Mouse (Mus musculus) CH12.LX (cell line): ENCODE data around the gene Chst5. TPM values are rescaled to one million over a fixed set of nuclear protein-coding genes. Genes with fewer than 3 reads are reported as not detected.
A peak's percentile ranks its signal among the peaks of the same experiment; 100 is the strongest.

Experiments used
- DNase-seq: peaks from one replicate; pipeline ENCODE4 v3.0.0-alpha.2; 2013; ENCODE audit errors: extremely low read depth
- H3K27ac ChIP-seq: 2 replicates; pipeline ENCODE4 v1.5.1; 2012; ENCODE audit warnings: low read depth, mild to moderate bottlenecking, control low read depth, moderate library complexity; ENCODE audit not compliant: insufficient read depth
- H3K27me3 ChIP-seq: replicated peaks from 2 replicates; pipeline ENCODE3; 2012; ENCODE audit warnings: inconsistent platforms
- H3K36me3 ChIP-seq, 2 experiments: replicated peaks in 1 of 2; 2 replicates each; pipeline versions ENCODE3 to v1.6.1; 2012; ENCODE audit warnings: inconsistent platforms in 1 of 2, low read length in 1 of 2, mild to moderate bottlenecking in 1 of 2, mixed read lengths in 1 of 2, moderate library complexity in 1 of 2; ENCODE audit not compliant: control insufficient read depth in 1 of 2, insufficient read depth in 1 of 2
- H3K4me1 ChIP-seq, 2 experiments: 2 replicates each; pipeline ENCODE4 v1.6.1; 2012; ENCODE audit warnings: inconsistent platforms in 1 of 2, moderate library complexity in 1 of 2; ENCODE audit not compliant: insufficient read depth in 2 of 2, control insufficient read depth in 1 of 2
- H3K4me2 ChIP-seq: 2 replicates; pipeline ENCODE4 v1.6.1; 2012; ENCODE audit warnings: low read depth, mild to moderate bottlenecking, control low read depth; ENCODE audit not compliant: poor library complexity, insufficient read depth, severe bottlenecking
- H3K4me3 ChIP-seq, 3 experiments: fragments of 150-350 bp in 1 of 3; sonication (generic) in 1 of 3; replicated peaks in 1 of 3; 2 replicates each; pipeline versions ENCODE3 to v1.5.1; 2011 to 2012; ENCODE audit warnings: low read depth in 2 of 3, low read length in 2 of 3, mild to moderate bottlenecking in 2 of 3, moderate library complexity in 2 of 3, control low read depth in 1 of 3, improper control_type of control experiment in 1 of 3, inconsistent platforms in 1 of 3, mixed read lengths in 1 of 3; ENCODE audit not compliant: poor library complexity in 1 of 3
- H3K79me2 ChIP-seq: replicated peaks from 2 replicates; pipeline ENCODE4 v1.6.1; 2012; ENCODE audit warnings: mild to moderate bottlenecking, moderate library complexity; ENCODE audit not compliant: control insufficient read depth, poor library complexity, insufficient read depth, severe bottlenecking; ENCODE audit errors: extremely low read depth
- H3K9ac ChIP-seq: 2 replicates; pipeline ENCODE4 v1.6.1; 2012; ENCODE audit warnings: low read depth, mild to moderate bottlenecking, control low read depth, moderate library complexity; ENCODE audit not compliant: insufficient read depth
- H3K9me3 ChIP-seq: replicated peaks from 2 replicates; pipeline ENCODE3; 2012; ENCODE audit warnings: low read length, inconsistent platforms, mixed read lengths
- CHD1 ChIP-seq: IDR thresholded peaks from 2 replicates; pipeline ENCODE4 v1.6.1; 2012; ENCODE audit warnings: low read depth, low read length, improper control_type of control experiment, inconsistent platforms
- CTCF ChIP-seq, 2 experiments: IDR thresholded peaks in 1 of 2; conservative IDR thresholded peaks in 1 of 2; 2 replicates each; pipeline ENCODE4 v1.5.1; 2011 to 2012; ENCODE audit warnings: low read depth in 2 of 2, low read length in 2 of 2, improper control_type of control experiment in 1 of 2, inconsistent platforms in 1 of 2, mild to moderate bottlenecking in 1 of 2, moderate library complexity in 1 of 2
- ELF1 ChIP-seq: IDR thresholded peaks from 2 replicates; pipeline ENCODE4 v1.6.1; 2014; ENCODE audit warnings: low read depth, mild to moderate bottlenecking, inconsistent platforms, low read length, improper control_type of control experiment
- EP300 ChIP-seq: IDR thresholded peaks from 2 replicates; pipeline ENCODE4 v1.6.1; 2011; ENCODE audit warnings: low read length, improper control_type of control experiment
- JUN ChIP-seq: IDR thresholded peaks from 2 replicates; pipeline ENCODE4 v1.6.1; 2011; ENCODE audit warnings: low read depth, mild to moderate bottlenecking, low read length, improper control_type of control experiment, moderate library complexity; ENCODE audit not compliant: insufficient read depth
- JUND ChIP-seq: conservative IDR thresholded peaks from 2 replicates; pipeline ENCODE4 v1.6.1; 2011; ENCODE audit warnings: low read depth, low read length, improper control_type of control experiment
- KAT2A ChIP-seq: IDR thresholded peaks from 2 replicates; pipeline ENCODE4 v1.6.1; 2012; ENCODE audit warnings: low read length, improper control_type of control experiment, inconsistent platforms; ENCODE audit not compliant: insufficient replicate concordance
- MAFK ChIP-seq: IDR thresholded peaks from 2 replicates; pipeline ENCODE4 v1.6.1; 2011; ENCODE audit warnings: low read length, improper control_type of control experiment; ENCODE audit not compliant: insufficient replicate concordance
- MAX ChIP-seq: IDR thresholded peaks from 2 replicates; pipeline ENCODE4 v1.6.1; 2011; ENCODE audit warnings: low read length, improper control_type of control experiment
- MEF2A ChIP-seq: IDR thresholded peaks from 2 replicates; pipeline ENCODE4 v1.6.1; 2014; ENCODE audit warnings: low read depth, mild to moderate bottlenecking, inconsistent platforms, low read length, improper control_type of control experiment, borderline replicate concordance
- MXI1 ChIP-seq: IDR thresholded peaks from 2 replicates; pipeline ENCODE4 v1.6.1; 2011; ENCODE audit warnings: mild to moderate bottlenecking, low read depth, low read length, improper control_type of control experiment
- MYC ChIP-seq: IDR thresholded peaks from 2 replicates; pipeline ENCODE4 v1.6.1; 2011; ENCODE audit warnings: low read depth, mild to moderate bottlenecking, improper control_type of control experiment, low read length
- NELFE ChIP-seq: IDR thresholded peaks from 2 replicates; pipeline ENCODE4 v1.6.1; 2011; ENCODE audit warnings: low read depth, low read length, improper control_type of control experiment
- NRF1 ChIP-seq: IDR thresholded peaks from 2 replicates; pipeline ENCODE4 v1.6.1; 2014; ENCODE audit warnings: low read depth, mild to moderate bottlenecking, inconsistent platforms, low read length, improper control_type of control experiment, moderate library complexity
- POLR2A ChIP-seq: IDR thresholded peaks from 2 replicates; pipeline ENCODE4 v1.6.1; 2011; ENCODE audit warnings: low read depth, mild to moderate bottlenecking, improper control_type of control experiment, low read length
- POLR2AphosphoS2 ChIP-seq: IDR thresholded peaks from 2 replicates; pipeline ENCODE4 v1.6.1; 2011; ENCODE audit warnings: low read depth, low read length, improper control_type of control experiment
- RCOR1 ChIP-seq: conservative IDR thresholded peaks from 2 replicates; pipeline ENCODE4 v1.6.1; 2012; ENCODE audit warnings: low read depth, mild to moderate bottlenecking, inconsistent platforms, low read length, improper control_type of control experiment
- TBP ChIP-seq: conservative IDR thresholded peaks from 2 replicates; pipeline ENCODE4 v1.6.1; 2011; ENCODE audit warnings: low read depth, low read length, improper control_type of control experiment
- TCF12 ChIP-seq: IDR thresholded peaks from 2 replicates; pipeline ENCODE4 v1.6.1; 2014; ENCODE audit warnings: low read depth, mild to moderate bottlenecking, inconsistent platforms, low read length, improper control_type of control experiment
- UBTF ChIP-seq: IDR thresholded peaks from 2 replicates; pipeline ENCODE4 v1.6.1; 2012; ENCODE audit warnings: low read depth, mild to moderate bottlenecking, inconsistent platforms, low read length, improper control_type of control experiment, moderate library complexity
- ZKSCAN1 ChIP-seq: IDR thresholded peaks from 2 replicates; pipeline ENCODE4 v1.6.1; 2012; ENCODE audit warnings: low read depth, inconsistent platforms, low read length, improper control_type of control experiment, borderline replicate concordance
- ZMIZ1 ChIP-seq: IDR thresholded peaks from 2 replicates; pipeline ENCODE4 v1.6.1; 2012; ENCODE audit warnings: low read depth, mild to moderate bottlenecking, inconsistent platforms, low read length, improper control_type of control experiment
- dilution Hi-C: fragments of 300-500 bp; cut with MboI; formaldehyde crosslinking; loops from 2 replicates; pipeline ENCODE4 v1.14.3; 2020; ENCODE audit warnings: low sequenced_read_pairs; ENCODE audit not compliant: extremely low pct_unique_long_range_greater_than_20kb, extremely low pct_ligation_motif_present
- in situ Hi-C: fragments of 300-500 bp; cut with MboI; formaldehyde crosslinking; loops from 3 replicates; pipeline ENCODE4 v1.14.3; 2019; ENCODE audit warnings: low sequenced_read_pairs, low pct_ligation_motif_present, low pct_unique_long_range_greater_than_20kb, mixed read lengths
- polyA plus RNA-seq: library from polyadenylated mRNA; unstranded; fragments of >175 nt; gene quantifications from 2 replicates; pipeline ENCODE4 v1.2.1, GENCODE M21; 2012; ENCODE audit warnings: low read depth; ENCODE audit not compliant: insufficient read length
- total RNA-seq, 2 experiments: library from RNA; depleted of rRNA; stranded (reverse); fragments of 300-350 nt in 1 of 2; fragments of >200 nt in 1 of 2; gene quantifications; 2 replicates each; pipeline ENCODE4 v1.2.3; 2012 to 2014

Gene Chst5
- total and polyA plus RNA-seq, 3 experiments = not detected

DNA sequence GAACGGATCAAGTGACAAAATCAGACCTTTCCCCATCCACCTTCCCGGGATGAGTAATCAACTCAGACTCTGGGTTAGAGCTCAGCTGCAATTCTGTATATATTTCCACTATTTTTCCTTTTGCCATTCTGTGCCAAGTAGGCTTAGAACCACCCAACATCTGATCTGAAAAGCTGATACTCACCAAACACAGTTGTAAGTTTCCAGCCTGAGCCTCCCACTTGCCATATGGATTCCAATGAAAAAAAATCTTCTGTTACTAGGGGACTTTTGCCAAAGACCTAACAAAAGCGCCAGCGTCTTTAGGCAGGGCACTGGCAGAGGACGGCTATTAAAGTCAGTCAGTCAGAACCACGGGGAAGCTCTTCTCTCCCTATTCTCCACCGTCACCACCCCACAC lies 1.3 kb upstream of the Chst5 start:
- no peaks in the 10 kb centered on the region for H3K27me3 ChIP-seq
- no peak overlapping the region for H3K9ac ChIP-seq
- dilution Hi-C loops = no loop called here
- H3K9me3 ChIP-seq = no peaks in the 10 kb centered on the region
- no peak overlapping the region for H3K4me3 ChIP-seq
- no peak for DNase-seq
- no peaks in the 10 kb centered on the region for H3K36me3 ChIP-seq
- no peaks in the 10 kb centered on the region for H3K4me1 ChIP-seq
- no peak overlapping the region for H3K27ac ChIP-seq
- H3K4me2 ChIP-seq = no peak overlapping the region
- TF ChIP-seq MYC (no peak), NELFE (no peak), KAT2A (no peak), CTCF (conservative IDR thresholded peaks at IDR 0.05 in 1 of 2, IDR thresholded peaks at IDR 0.05 in 1 of 2; ENCODE audit: low read depth in 2 of 2, low read length in 2 of 2) (no peak), TCF12 (no peak), MAFK (no peak), MAX (no peak), CHD1 (no peak), RCOR1 (no peak), JUND (no peak), UBTF (no peak), MXI1 (no peak), POLR2A (no peak), NRF1 (no peak), EP300 (no peak), POLR2AphosphoS2 (no peak), ZKSCAN1 (no peak), MEF2A (no peak), ZMIZ1 (no peak)
- in situ Hi-C loops = no loop called here
- no peaks in the 10 kb centered on the region for H3K79me2 ChIP-seq

DNA sequence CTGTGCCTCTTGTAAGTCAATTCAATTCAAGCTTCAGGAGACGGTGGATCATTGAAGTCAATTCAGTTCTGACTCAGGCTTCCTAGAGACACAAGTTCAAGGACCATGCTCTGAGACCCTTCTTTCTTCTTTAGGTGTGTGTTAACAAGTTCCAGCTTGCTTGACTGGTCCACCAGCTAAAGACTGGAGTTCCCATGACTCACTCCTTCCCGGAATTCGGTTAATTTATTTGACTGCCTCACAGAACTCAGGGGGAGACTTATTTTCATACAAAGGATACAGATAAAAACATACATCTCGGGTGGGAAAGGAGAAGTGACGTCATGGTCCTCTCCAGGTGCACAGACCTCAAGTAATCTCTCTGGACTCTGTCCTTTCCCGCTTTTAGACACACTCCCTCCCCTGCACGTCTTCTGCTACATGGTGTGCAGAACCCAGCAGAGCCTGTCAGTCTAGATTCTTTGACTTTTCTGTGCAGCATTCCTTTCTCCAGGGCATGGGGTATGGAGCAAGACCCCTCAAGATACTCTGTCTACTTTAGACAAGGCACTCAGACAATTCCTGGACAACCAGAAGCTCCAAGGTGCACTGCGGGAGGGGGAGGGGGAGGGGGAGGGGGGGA lies 4.6 kb downstream of the Chst5 start:
- dilution Hi-C loops (no loop called here), in situ Hi-C loops (no loop called here)
- peak; percentile 35 for DNase-seq
- TF ChIP-seq MYC (no peak), JUND (peak; percentile 40; the same call in 1 of the 2 replicates), TBP (no peak), JUN (peak; percentile 13; the same call in 1 of the 2 replicates), ELF1 (no peak), MAX (no peak), NRF1 (no peak)
- no peak overlapping the region for H3K4me2 ChIP-seq
- H3K27ac ChIP-seq = no peak overlapping the region
- H3K4me3 ChIP-seq = no peak overlapping the region
- no peak overlapping the region for H3K9ac ChIP-seq
- H3K9me3 ChIP-seq = no peaks in the 10 kb centered on the region
- peaks cover 7% of the 10 kb centered on the region for H3K27me3 ChIP-seq
- H3K4me1 ChIP-seq = peaks cover 4 to 19% of the 10 kb centered on the region in 2 experiments; a peak in 3 of 4 replicates
- no peaks in the 10 kb centered on the region for H3K36me3 ChIP-seq
- H3K79me2 ChIP-seq = no peaks in the 10 kb centered on the region
